Mouse (Mus musculus): ENCODE measurements at regions not wholly inside any gene's neighbourhood (a gene's known extent, or its start where the extent isn't known, plus 50 kb on each side); places are given as distances from the start of the nearest gene placed in this dataset.

DNA sequence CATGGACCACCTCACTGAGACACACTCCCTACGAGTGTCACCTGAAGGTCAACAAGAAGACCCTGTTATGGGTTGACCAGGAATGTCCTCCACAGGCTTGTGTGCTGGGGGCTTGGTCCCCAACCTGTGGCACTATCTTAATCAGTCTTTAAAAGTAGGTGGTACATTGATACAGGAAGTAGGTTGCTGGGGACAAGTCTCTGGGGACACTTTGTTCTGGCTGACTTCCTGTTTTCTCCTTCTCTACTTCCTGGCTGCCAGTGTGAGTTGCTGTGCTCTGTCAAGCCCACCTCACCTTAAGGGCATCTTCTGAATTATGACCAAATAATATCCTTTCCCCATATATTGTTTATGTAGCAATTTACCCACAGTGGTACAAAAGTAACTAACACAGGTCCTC, 96.1 kb downstream of the Cct6b start:
- H3K4me3 ChIP-seq (ENCODE audit: control insufficient read depth, insufficient read depth, low read length) = no peak overlapping the region
- no peaks in the 10 kb centered on the region for H3K27me3 ChIP-seq (ENCODE audit: control insufficient read depth, insufficient read depth, low read length)
- H3K36me3 ChIP-seq (ENCODE audit: control insufficient read depth, insufficient read depth, low read length) = no peaks in the 10 kb centered on the region
- no peak for DNase-seq
- WGBS = 100% methylated on average over 1 of the region's 1 CpGs
- TF ChIP-seq POLR2A (IDR thresholded peaks at IDR 0.05; ENCODE audit: control insufficient read depth, extremely low read depth, insufficient read depth, low read length, poor library complexity) = no peak
- TF ChIP-seq CTCF (IDR thresholded peaks at IDR 0.05; ENCODE audit: borderline replicate concordance, control insufficient read depth, extremely low read depth, insufficient read depth, low read length, poor library complexity) = no peak
- no peak overlapping the region for H3K27ac ChIP-seq (ENCODE audit: control insufficient read depth, insufficient read depth, low read length)
- no peaks in the 10 kb centered on the region for H3K4me1 ChIP-seq (replicated peaks; ENCODE audit: control insufficient read depth, insufficient read depth, low read length)

DNA sequence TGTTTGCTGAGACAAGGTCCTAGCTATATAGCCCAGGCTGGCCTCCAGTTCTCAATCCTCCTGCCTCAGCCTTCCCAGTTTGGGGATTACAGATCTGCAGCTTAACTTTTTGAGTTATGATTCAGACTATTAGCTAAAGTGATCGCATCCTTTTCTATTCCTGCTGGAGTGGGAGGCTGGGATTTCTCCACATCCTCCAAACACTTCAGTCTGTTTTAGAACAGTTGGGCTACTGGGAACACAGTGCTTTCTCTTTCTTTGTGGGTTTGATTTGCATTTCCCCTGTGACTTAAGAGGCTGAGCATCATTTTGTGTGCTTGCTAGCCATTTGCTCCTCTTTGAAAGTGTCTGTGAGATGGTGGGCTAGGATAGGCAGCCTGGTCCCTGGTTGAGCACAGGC, 100.0 kb downstream of the Cct6b start:
- H3K4me3 ChIP-seq (ENCODE audit: control insufficient read depth, insufficient read depth, low read length) = no peak overlapping the region
- DNase-seq = no peak
- H3K36me3 ChIP-seq (ENCODE audit: control insufficient read depth, insufficient read depth, low read length) = no peaks in the 10 kb centered on the region
- whole genome bisulfite sequencing = 94% methylated on average over 1 of the region's 1 CpGs
- H3K27me3 ChIP-seq (ENCODE audit: control insufficient read depth, insufficient read depth, low read length) = no peaks in the 10 kb centered on the region
- H3K27ac ChIP-seq (ENCODE audit: control insufficient read depth, insufficient read depth, low read length) = no peak overlapping the region
- TF ChIP-seq CTCF (IDR thresholded peaks at IDR 0.05; ENCODE audit: borderline replicate concordance, control insufficient read depth, extremely low read depth, insufficient read depth, low read length, poor library complexity) = no peak
- no peak for TF ChIP-seq POLR2A (IDR thresholded peaks at IDR 0.05; ENCODE audit: control insufficient read depth, extremely low read depth, insufficient read depth, low read length, poor library complexity)
- no peaks in the 10 kb centered on the region for H3K4me1 ChIP-seq (replicated peaks; ENCODE audit: control insufficient read depth, insufficient read depth, low read length)

DNA sequence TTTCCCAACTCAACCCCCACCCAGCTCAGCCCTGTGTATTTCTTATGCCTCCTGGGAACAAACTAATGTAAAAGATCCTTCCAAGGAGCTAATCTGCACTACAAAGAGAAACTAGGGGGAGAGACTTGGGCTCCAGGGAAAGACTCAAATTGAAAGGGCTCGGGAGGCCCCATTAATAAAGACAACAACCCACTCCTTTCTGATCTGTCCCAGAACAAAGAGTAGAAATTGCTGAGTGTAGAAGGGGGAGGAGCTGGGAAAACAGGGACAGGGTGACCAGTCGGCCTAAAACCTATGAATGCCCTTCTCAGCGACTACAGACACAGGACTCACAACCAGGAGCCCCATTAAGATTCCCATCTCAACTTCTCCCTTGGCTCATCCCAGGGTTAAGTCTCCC, 102.0 kb downstream of the Cct6b start:
- WGBS = 85% methylated on average over 3 of the region's 3 CpGs
- TF ChIP-seq POLR2A (IDR thresholded peaks at IDR 0.05; ENCODE audit: control insufficient read depth, extremely low read depth, insufficient read depth, low read length, poor library complexity) (no peak), CTCF (IDR thresholded peaks at IDR 0.05; ENCODE audit: borderline replicate concordance, control insufficient read depth, extremely low read depth, insufficient read depth, low read length, poor library complexity) (no peak)
- Histone ChIP-seq H3K27me3 (ENCODE audit: control insufficient read depth, insufficient read depth, low read length) (no peaks in the 10 kb centered on the region), H3K4me3 (ENCODE audit: control insufficient read depth, insufficient read depth, low read length) (no peak overlapping the region), H3K27ac (ENCODE audit: control insufficient read depth, insufficient read depth, low read length) (no peak overlapping the region), H3K36me3 (ENCODE audit: control insufficient read depth, insufficient read depth, low read length) (no peaks in the 10 kb centered on the region), H3K4me1 (replicated peaks; ENCODE audit: control insufficient read depth, insufficient read depth, low read length) (no peaks in the 10 kb centered on the region)
- DNase-seq = no peak

DNA sequence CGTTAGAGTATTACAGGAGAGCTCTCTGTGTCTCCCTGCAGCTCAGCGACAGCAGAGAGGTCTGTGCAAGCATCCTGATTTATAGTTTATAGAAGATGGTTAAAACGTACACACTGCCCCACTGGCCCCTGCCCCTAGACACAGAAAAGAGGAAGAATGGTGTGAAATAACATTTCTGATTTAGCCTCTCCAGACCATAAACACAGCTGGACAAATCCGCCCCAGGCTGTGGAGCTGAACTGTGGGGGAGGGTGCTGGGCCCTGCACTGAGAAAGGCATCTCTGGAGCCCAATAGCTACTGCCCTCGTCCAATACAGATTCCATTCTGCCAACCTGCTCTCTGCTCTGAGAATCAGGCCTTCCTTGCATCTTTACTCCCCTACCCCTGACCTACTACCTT, 112.4 kb downstream of the Cct6b start:
- Histone ChIP-seq H3K27me3 (ENCODE audit: control insufficient read depth, insufficient read depth, low read length) (no peaks in the 10 kb centered on the region), H3K4me3 (ENCODE audit: control insufficient read depth, insufficient read depth, low read length) (no peak overlapping the region), H3K4me1 (replicated peaks; ENCODE audit: control insufficient read depth, insufficient read depth, low read length) (no peaks in the 10 kb centered on the region), H3K27ac (ENCODE audit: control insufficient read depth, insufficient read depth, low read length) (no peak overlapping the region), H3K36me3 (ENCODE audit: control insufficient read depth, insufficient read depth, low read length) (no peaks in the 10 kb centered on the region)
- no peak for DNase-seq
- no peak for TF ChIP-seq CTCF (IDR thresholded peaks at IDR 0.05; ENCODE audit: borderline replicate concordance, control insufficient read depth, extremely low read depth, insufficient read depth, low read length, poor library complexity)
- no peak for TF ChIP-seq POLR2A (IDR thresholded peaks at IDR 0.05; ENCODE audit: control insufficient read depth, extremely low read depth, insufficient read depth, low read length, poor library complexity)
- 60% methylated on average over 5 of the region's 5 CpGs for WGBS

DNA sequence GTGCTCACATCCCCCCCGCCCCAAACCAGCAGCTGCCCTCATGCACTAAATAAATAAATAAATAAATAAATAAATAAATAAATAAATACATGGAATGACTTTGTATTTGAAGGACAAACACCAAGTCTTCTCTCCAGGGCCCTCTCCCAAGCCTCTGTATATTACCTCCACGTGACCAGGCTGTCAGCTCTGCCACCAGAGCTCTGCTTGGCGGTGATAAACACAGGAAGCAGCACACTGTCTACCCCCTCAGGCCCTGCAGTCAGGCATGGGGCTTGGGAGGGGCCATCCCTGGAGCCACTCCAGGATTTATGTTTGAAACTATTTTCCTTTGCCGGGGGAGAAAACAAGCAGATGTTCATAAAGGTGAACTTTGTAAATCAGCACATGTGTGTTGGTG, 125.6 kb downstream of the Cct6b start:
- WGBS = 46% methylated on average over 4 of the region's 4 CpGs
- H3K4me3 ChIP-seq (ENCODE audit: control insufficient read depth, insufficient read depth, low read length) = no peak overlapping the region
- DNase-seq = no peak
- H3K27ac ChIP-seq (ENCODE audit: control insufficient read depth, insufficient read depth, low read length) = no peak overlapping the region
- no peak for TF ChIP-seq POLR2A (IDR thresholded peaks at IDR 0.05; ENCODE audit: control insufficient read depth, extremely low read depth, insufficient read depth, low read length, poor library complexity)
- TF ChIP-seq CTCF (IDR thresholded peaks at IDR 0.05; ENCODE audit: borderline replicate concordance, control insufficient read depth, extremely low read depth, insufficient read depth, low read length, poor library complexity) = no peak
- H3K36me3 ChIP-seq (ENCODE audit: control insufficient read depth, insufficient read depth, low read length) = no peaks in the 10 kb centered on the region
- no peaks in the 10 kb centered on the region for H3K27me3 ChIP-seq (ENCODE audit: control insufficient read depth, insufficient read depth, low read length)
- no peaks in the 10 kb centered on the region for H3K4me1 ChIP-seq (replicated peaks; ENCODE audit: control insufficient read depth, insufficient read depth, low read length)

DNA sequence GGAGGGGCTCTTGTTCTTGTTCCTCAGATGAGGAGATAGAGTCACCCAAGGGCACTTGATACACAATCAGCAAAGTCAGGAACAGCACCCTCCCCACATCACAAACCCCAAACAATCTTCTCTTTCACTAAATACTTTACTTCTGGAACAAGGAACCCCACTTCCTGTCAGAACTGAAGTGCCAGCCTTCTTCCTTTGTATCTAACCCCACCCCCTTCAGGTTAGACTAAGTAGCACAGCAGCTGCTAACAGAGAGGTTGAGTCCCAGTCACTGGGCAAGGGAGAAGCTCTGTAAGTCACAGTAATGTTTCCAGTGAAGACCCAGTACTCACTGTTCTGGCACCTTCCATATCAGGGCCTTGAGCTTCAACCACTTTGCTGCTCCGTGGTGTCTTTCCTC, 131.9 kb downstream of the Cct6b start:
- Histone ChIP-seq H3K4me3 (ENCODE audit: control insufficient read depth, insufficient read depth, low read length) (no peak overlapping the region), H3K27me3 (ENCODE audit: control insufficient read depth, insufficient read depth, low read length) (no peaks in the 10 kb centered on the region), H3K27ac (ENCODE audit: control insufficient read depth, insufficient read depth, low read length) (no peak overlapping the region), H3K4me1 (replicated peaks; ENCODE audit: control insufficient read depth, insufficient read depth, low read length) (no peaks in the 10 kb centered on the region), H3K36me3 (ENCODE audit: control insufficient read depth, insufficient read depth, low read length) (no peaks in the 10 kb centered on the region)
- 100% methylated on average over 1 of the region's 1 CpGs for WGBS
- TF ChIP-seq CTCF (IDR thresholded peaks at IDR 0.05; ENCODE audit: borderline replicate concordance, control insufficient read depth, extremely low read depth, insufficient read depth, low read length, poor library complexity) = no peak
- TF ChIP-seq POLR2A (IDR thresholded peaks at IDR 0.05; ENCODE audit: control insufficient read depth, extremely low read depth, insufficient read depth, low read length, poor library complexity) = no peak
- peak; percentile 37 for DNase-seq

DNA sequence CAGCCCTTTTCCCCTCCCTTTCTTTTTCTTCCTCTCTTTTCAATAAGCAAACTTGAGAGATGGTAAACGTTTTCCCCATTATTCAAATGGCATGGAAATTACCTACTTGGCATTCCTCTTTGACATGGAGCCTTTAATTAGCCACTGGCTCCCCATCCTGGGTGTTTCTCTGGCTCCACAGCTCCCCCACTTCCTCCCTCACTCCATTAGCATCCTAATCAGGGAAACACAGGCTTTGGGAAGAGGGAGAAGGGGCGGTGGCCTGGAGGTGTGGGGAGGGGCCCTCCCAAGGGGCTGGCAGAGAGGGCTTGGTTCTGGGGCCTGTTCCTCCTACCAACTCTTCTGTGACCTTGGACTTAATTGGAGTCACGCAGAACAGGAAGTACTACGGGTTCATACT, 132.7 kb downstream of the Cct6b start:
- H3K36me3 ChIP-seq (ENCODE audit: control insufficient read depth, insufficient read depth, low read length) = no peaks in the 10 kb centered on the region
- WGBS = 60% methylated on average over 4 of the region's 4 CpGs

More for the DNA sequence above, 132.7 kb downstream of the Cct6b start:
- TF ChIP-seq POLR2A (IDR thresholded peaks at IDR 0.05; ENCODE audit: control insufficient read depth, extremely low read depth, insufficient read depth, low read length, poor library complexity) (no peak), CTCF (IDR thresholded peaks at IDR 0.05; ENCODE audit: borderline replicate concordance, control insufficient read depth, extremely low read depth, insufficient read depth, low read length, poor library complexity) (no peak)
- H3K4me1 ChIP-seq (replicated peaks; ENCODE audit: control insufficient read depth, insufficient read depth, low read length) = no peaks in the 10 kb centered on the region
- DNase-seq = no peak
- H3K27ac ChIP-seq (ENCODE audit: control insufficient read depth, insufficient read depth, low read length) = no peak overlapping the region
- no peak overlapping the region for H3K4me3 ChIP-seq (ENCODE audit: control insufficient read depth, insufficient read depth, low read length)
- no peaks in the 10 kb centered on the region for H3K27me3 ChIP-seq (ENCODE audit: control insufficient read depth, insufficient read depth, low read length)

All from thymus, adult 2 months (tissue).